Mouse (Mus musculus): ENCODE measurements around the gene Tut1. TPM values are rescaled to one million over a fixed set of nuclear protein-coding genes. Genes with fewer than 3 reads are reported as not detected.
"Not testable (repeated sequence)": the region's sequence is repeated elsewhere in the genome, so short reads cannot be mapped to it uniquely, and the experiment has no call there.

Tut1 gene
- polyA plus RNA-seq, 1 experiment from 2014 or later, result 34.6 TPM

DNA sequence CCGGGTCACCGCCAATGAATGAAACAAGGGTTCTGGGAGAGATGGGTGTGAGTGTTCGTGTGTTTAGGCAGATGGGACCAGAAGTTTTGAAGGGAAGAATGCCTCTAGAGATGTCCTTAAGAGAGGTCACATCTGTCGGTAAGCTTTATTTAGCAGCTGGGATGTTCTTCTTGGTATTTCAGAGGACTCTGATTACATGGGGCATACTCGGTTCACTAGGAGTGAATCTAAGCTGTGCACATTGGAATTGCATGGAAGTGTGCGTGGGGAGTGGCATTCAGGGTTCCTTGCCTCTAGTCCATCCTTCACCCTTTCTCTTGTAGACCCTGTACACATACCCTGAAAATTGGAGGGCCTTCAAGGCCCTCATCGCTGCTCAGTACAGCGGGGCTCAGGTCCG, 14.2 kb downstream of the Tut1 start:
- Histone ChIP-seq H3K4me2 (replicated peaks) (peak overlapping the region; percentile 88), H3K27me3 (replicated peaks) (no peaks in the 10 kb centered on the region), H3K4me3 (peak overlapping the region; percentile 68), H3K4me1 (peaks cover 22% of the 10 kb centered on the region), H3K9ac (peak overlapping the region; percentile 85), H3K36me3 (peaks cover 72% of the 10 kb centered on the region), H3K9me3 (no peaks in the 10 kb centered on the region), H3K27ac (no peak overlapping the region)
- no peak for ATAC-seq (ENCODE audit: low FRiP score, low read depth)
- WGBS, result 7% methylated on average over 9 of the region's 9 CpGs

DNA sequence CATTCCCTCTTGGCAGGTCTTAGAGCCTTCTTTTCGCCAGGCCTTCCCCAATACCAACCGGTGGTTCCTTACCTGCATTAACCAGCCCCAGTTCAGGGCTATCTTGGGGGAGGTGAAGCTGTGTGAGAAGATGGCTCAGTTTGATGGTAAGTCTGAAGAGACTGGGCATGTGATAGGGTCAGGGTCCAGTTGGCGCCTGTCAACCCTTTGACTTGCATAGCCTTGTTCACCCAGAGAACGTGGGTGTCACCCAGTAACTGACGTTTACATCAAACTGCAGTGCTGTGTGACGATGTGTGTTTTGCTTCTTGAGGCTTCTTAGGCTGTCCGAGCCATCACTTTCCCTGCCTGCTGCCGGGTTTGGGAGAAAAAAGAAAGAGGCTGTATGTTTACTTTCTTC, 18.8 kb downstream of the Tut1 start:
- H3K4me1 ChIP-seq, result peaks cover 11% of the 10 kb centered on the region; the same call in 1 of the 2 replicates
- WGBS, result 88% methylated on average over 8 of the region's 8 CpGs
- H3K9ac ChIP-seq; H3K4me2 ChIP-seq (replicated peaks); H3K27me3 ChIP-seq (replicated peaks); H3K27ac ChIP-seq; ATAC-seq (ENCODE audit: low FRiP score, low read depth); H3K9me3 ChIP-seq; H3K4me3 ChIP-seq: not testable (repeated sequence)
- peaks cover 84% of the 10 kb centered on the region for H3K36me3 ChIP-seq

DNA sequence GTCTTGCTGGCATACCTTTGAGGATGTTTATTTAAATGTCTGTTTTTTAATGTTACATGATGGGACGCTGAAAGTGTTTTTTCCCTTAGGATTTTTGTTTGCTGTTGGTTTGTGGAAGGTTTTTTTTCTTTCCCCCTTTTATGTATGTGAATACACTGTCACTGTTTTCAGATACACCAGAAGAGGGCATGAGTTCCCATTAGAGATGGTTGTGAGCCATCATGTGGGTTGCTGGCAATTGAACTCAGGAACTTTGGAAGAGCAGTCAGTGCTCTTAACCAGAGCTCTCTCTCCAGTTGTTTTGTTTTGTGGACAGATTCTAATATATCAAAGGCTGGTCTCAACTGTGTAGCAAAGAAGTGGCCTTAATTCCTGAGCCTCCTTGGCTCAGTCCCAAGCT, 21.0 kb downstream of the Tut1 start:
- H3K9ac ChIP-seq, result no peak overlapping the region
- H3K4me1 ChIP-seq, result no peaks in the 10 kb centered on the region
- 94% methylated on average over 1 of the region's 1 CpGs for WGBS
- H3K4me2 ChIP-seq (replicated peaks), result no peak overlapping the region
- no peak overlapping the region for H3K4me3 ChIP-seq
- ATAC-seq (ENCODE audit: low FRiP score, low read depth), result no peak
- H3K27ac ChIP-seq, result no peak overlapping the region
- H3K36me3 ChIP-seq, result peaks cover 94% of the 10 kb centered on the region
- H3K9me3 ChIP-seq, result no peaks in the 10 kb centered on the region
- H3K27me3 ChIP-seq (replicated peaks), result no peaks in the 10 kb centered on the region

DNA sequence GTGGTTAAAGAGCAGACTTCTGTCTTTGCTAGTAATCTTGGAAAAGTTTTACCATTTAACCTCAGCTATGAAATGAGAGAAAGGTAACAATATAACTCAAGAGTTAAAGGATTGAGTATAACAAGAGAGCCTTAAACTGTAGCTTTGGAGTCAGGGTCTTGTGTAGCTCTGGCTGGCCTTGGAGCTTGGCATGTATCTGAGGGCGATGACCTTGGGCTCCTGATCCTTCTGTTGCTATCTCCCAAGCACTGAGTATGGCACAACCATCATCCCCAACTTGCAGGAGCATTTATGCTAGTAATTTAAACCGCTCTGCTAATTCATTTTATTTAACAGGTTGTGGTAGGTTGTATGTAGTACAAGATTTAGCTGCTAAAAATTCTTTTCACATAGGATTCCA, 21.8 kb downstream of the Tut1 start:
- no peak for ATAC-seq (ENCODE audit: low FRiP score, low read depth)
- WGBS, result 94% methylated on average over 2 of the region's 2 CpGs
- no peaks in the 10 kb centered on the region for H3K27me3 ChIP-seq (replicated peaks)
- no peaks in the 10 kb centered on the region for H3K9me3 ChIP-seq
- H3K4me3 ChIP-seq, result no peak overlapping the region
- H3K36me3 ChIP-seq, result peaks cover 94% of the 10 kb centered on the region
- H3K4me1 ChIP-seq, result no peaks in the 10 kb centered on the region
- H3K4me2 ChIP-seq (replicated peaks), result no peak overlapping the region
- H3K27ac ChIP-seq, result no peak overlapping the region
- H3K9ac ChIP-seq, result no peak overlapping the region

DNA sequence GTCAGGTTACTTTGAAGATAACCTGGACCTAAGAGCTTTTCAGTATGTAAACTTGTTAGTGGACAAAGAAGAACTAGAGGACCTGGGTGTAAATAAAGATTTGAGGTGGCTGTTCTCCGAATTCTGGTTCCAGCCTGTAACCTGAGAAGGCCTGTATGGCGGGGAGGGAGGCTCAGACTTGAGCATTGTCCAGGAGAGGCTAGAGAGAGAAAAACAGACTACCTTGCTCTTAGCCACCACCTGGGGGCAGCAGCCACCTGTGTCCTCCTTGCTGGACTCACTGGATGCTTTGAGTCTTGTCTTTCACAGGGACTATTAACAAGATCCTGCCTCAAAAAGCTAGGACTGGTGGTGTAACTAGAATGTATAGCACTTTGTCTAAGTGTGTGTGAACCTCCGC, 22.9 kb downstream of the Tut1 start:
- H3K9me3 ChIP-seq, result no peaks in the 10 kb centered on the region
- no peak; the same call in 1 of the 2 replicates for ATAC-seq (ENCODE audit: low FRiP score, low read depth)
- H3K9ac ChIP-seq, result no peak overlapping the region
- no peak overlapping the region for H3K4me3 ChIP-seq
- 58% methylated on average over 3 of the region's 3 CpGs for WGBS
- H3K4me1 ChIP-seq, result peaks cover 9% of the 10 kb centered on the region; the same call in 1 of the 2 replicates
- no peaks in the 10 kb centered on the region for H3K27me3 ChIP-seq (replicated peaks)
- H3K27ac ChIP-seq, result no peak overlapping the region
- no peak overlapping the region for H3K4me2 ChIP-seq (replicated peaks)
- H3K36me3 ChIP-seq, result peaks cover 90% of the 10 kb centered on the region

GRCm38 (mm10) chr19:8980771-8981170, 27.1 kb downstream of the Tut1 start:
- H3K36me3 ChIP-seq, result peaks cover 48% of the 10 kb centered on the region
- peaks cover 42% of the 10 kb centered on the region for H3K4me1 ChIP-seq
- 63% methylated on average over 5 of the region's 5 CpGs for WGBS
- H3K9ac ChIP-seq, result no peak overlapping the region
- H3K27me3 ChIP-seq (replicated peaks), result no peaks in the 10 kb centered on the region
- H3K9me3 ChIP-seq, result no peaks in the 10 kb centered on the region
- no peak overlapping the region for H3K27ac ChIP-seq
- no peak overlapping the region for H3K4me2 ChIP-seq (replicated peaks)
- ATAC-seq (ENCODE audit: low FRiP score, low read depth), result no peak
- H3K4me3 ChIP-seq, result no peak overlapping the region

GRCm38 (mm10) chr19:8981450-8982168, 28.0 kb downstream of the Tut1 start:
- H3K36me3 ChIP-seq, result peaks cover 40% of the 10 kb centered on the region
- WGBS, result 81% methylated on average over 2 of the region's 2 CpGs
- no peak overlapping the region for H3K9ac ChIP-seq
- H3K4me2 ChIP-seq (replicated peaks), result no peak overlapping the region
- ATAC-seq (ENCODE audit: low FRiP score, low read depth), result no peak
- no peak overlapping the region for H3K4me3 ChIP-seq
- peaks cover 42% of the 10 kb centered on the region for H3K4me1 ChIP-seq
- H3K9me3 ChIP-seq, result no peaks in the 10 kb centered on the region
- H3K27me3 ChIP-seq (replicated peaks), result no peaks in the 10 kb centered on the region
- H3K27ac ChIP-seq, result no peak overlapping the region

DNA sequence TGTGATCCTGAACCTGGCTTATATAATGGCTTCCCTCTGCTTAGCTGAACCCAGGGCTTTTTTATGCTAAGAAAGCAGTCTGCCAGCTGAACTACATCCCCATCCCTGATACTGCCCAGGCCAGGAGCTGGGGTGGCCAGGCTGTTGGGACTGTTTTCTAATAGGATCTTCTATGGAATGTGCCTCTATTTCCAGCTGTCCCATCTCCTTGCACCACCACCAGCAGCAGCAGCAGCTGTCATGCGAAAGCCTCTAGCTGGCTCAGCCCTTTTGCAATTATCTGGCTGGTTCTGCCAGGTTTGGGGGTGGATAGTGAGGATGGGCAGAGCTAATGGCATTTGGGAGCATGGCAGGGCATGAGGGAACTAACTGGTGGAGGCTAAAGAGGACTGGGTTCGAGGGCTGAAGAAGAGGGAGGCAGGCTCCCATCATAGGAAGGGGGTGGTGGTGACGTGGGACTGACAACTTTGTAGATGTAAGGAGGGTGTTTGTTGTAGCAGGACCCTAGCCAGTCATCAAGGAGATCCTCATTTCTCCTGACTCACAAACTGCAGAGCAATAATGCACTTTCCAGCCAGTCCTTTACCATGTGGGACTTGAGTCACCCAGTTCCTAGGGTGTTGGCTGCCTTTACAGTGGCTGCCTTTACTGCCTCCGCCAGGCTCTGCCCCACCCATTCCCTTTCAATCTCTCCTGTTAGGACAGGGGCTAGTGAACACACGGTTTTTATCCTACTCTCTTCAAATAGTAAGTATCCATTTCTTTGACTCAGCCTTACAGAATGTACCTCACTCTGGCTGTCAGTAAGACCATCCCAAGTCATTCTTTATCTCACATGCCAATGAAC, 28.9 kb downstream of the Tut1 start:
- whole genome bisulfite sequencing, result 50% methylated on average over 5 of the region's 5 CpGs
- H3K9me3 ChIP-seq, result no peaks in the 10 kb centered on the region
- H3K36me3 ChIP-seq, result peaks cover 33% of the 10 kb centered on the region
- H3K27ac ChIP-seq, result no peak overlapping the region
- no peak overlapping the region for H3K4me3 ChIP-seq
- ATAC-seq (ENCODE audit: low FRiP score, low read depth), result no peak
- H3K9ac ChIP-seq, result 0 out of 2 replicates have a peak overlapping the region, but pooled peaks have one; percentile 1
- peaks cover 3% of the 10 kb centered on the region; the same call in 1 of the 2 replicates for H3K27me3 ChIP-seq (replicated peaks)
- H3K4me2 ChIP-seq (replicated peaks), result no peak overlapping the region
- peaks cover 42% of the 10 kb centered on the region for H3K4me1 ChIP-seq

GRCm38 (mm10) chr19:8983150-8983650, 29.6 kb downstream of the Tut1 start:
- Histone ChIP-seq H3K36me3 (peaks cover 26% of the 10 kb centered on the region), H3K27ac (no peak overlapping the region), H3K9ac (no peak overlapping the region), H3K4me1 (peaks cover 42% of the 10 kb centered on the region), H3K4me2 (replicated peaks) (no peak overlapping the region), H3K27me3 (replicated peaks) (peaks cover 10% of the 10 kb centered on the region), H3K4me3 (no peak overlapping the region), H3K9me3 (no peaks in the 10 kb centered on the region)
- no peak for ATAC-seq (ENCODE audit: low FRiP score, low read depth)
- WGBS, result 56% methylated on average over 4 of the region's 4 CpGs

DNA sequence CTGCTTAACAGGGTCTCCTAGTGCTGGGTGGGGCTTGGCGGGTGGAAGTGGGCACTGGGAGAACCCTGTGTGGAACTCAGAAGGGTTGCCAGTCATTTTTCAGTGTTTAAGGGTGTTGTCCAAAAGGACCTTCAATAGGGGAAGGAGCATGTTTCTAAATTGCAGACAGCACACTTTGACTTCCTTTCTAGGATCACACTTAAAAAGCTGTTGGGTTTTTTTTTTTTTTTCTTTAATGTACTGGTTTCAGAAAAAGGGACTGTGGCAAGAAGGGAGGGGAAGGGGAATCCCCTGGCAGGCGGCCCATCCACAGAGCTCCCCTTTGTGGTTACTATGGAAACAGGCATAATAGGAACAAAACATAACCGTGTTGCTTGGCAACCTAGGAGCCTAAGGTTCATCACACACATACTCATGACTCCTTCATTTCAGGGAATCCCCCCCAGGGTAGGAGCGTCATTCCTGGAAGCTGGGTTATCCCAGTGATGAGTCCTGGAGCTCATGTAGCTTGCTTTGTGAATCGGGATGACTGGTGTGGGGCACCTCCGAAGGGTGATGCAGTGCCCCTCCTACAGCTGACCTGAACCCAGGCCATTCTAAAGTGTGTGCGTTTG, 30.7 kb downstream of the Tut1 start:
- 0 out of 2 replicates have a peak overlapping the region, but pooled peaks have one; percentile 5 for H3K4me3 ChIP-seq
- no peak overlapping the region for H3K27ac ChIP-seq
- H3K9ac ChIP-seq, result no peak overlapping the region
- H3K4me1 ChIP-seq, result peaks cover 49% of the 10 kb centered on the region
- ATAC-seq (ENCODE audit: low FRiP score, low read depth), result peak; percentile 76
- H3K27me3 ChIP-seq (replicated peaks), result peaks cover 20% of the 10 kb centered on the region
- WGBS, result 9% methylated on average over 7 of the region's 7 CpGs
- H3K4me2 ChIP-seq (replicated peaks), result peak overlapping the region; percentile 43
- peaks cover 15% of the 10 kb centered on the region; the same call in 1 of the 2 replicates for H3K36me3 ChIP-seq
- no peaks in the 10 kb centered on the region for H3K9me3 ChIP-seq

DNA sequence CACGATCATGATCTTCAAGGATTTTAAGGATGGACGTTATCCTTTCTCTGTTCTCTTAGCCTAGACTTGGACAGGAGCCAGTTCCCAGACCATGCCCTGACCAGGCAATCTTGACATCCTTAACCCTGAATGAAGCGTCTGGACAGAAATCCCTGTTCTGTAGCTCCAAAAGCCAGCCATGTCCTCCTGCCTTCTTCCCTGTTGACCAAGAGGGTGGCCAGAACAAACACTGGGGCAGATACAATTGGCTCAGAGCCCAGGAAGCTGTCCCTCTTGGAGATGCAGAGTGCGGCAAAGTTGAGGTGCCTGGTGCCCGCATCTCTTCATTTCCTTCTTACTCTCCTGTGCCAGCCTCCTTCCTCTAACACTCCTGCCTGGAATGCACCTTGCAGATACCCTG, 32.2 kb downstream of the Tut1 start:
- peaks cover 60% of the 10 kb centered on the region for H3K4me1 ChIP-seq
- H3K27ac ChIP-seq, result no peak overlapping the region
- peaks cover 36% of the 10 kb centered on the region for H3K27me3 ChIP-seq (replicated peaks)
- no peaks in the 10 kb centered on the region for H3K9me3 ChIP-seq
- H3K9ac ChIP-seq, result no peak overlapping the region
- no peak overlapping the region for H3K4me2 ChIP-seq (replicated peaks)
- ATAC-seq (ENCODE audit: low FRiP score, low read depth), result no peak
- no peak overlapping the region for H3K4me3 ChIP-seq
- H3K36me3 ChIP-seq, result peaks cover 3% of the 10 kb centered on the region; the same call in 1 of the 2 replicates
- 79% methylated on average over 5 of the region's 5 CpGs for WGBS

DNA sequence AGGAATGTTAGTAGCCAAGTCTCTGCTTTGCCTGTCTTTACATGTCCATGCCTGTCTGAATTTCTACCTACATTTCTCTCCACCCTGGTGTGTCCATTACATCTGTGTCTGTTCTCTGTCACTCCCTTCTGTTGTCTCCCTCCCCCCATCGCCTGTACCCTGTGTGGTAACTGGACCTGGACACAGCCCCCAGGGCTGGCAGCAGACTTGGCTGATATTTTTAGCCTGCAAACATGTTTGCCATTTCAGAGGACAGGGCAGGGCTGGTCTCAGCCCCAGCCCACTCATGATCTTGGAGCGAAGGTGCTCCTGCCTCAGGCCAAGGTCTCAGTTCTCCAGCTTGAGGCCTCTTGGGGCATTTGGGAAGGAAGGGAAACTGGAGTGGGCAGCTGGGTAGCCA, 34.2 kb downstream of the Tut1 start:
- H3K9me3 ChIP-seq, result no peaks in the 10 kb centered on the region
- peaks cover 46% of the 10 kb centered on the region for H3K4me1 ChIP-seq
- H3K36me3 ChIP-seq, result no peaks in the 10 kb centered on the region
- peaks cover 42% of the 10 kb centered on the region for H3K27me3 ChIP-seq (replicated peaks)
- ATAC-seq (ENCODE audit: low FRiP score, low read depth), result no peak
- H3K27ac ChIP-seq, result no peak overlapping the region
- no peak overlapping the region for H3K9ac ChIP-seq
- H3K4me2 ChIP-seq (replicated peaks), result 0 out of 2 replicates have a peak overlapping the region, but pooled peaks have one; percentile 93
- 49% methylated on average over 2 of the region's 2 CpGs for WGBS
- H3K4me3 ChIP-seq, result no peak overlapping the region
